Mouse (Mus musculus) liver, embryonic 11.5 days (tissue): ENCODE data around the gene Tnfsf9. TPM values are rescaled to one million over a fixed set of nuclear protein-coding genes. Genes with fewer than 3 reads are reported as not detected.

Source experiments
- ATAC-seq: fragments of 200-750 bp; cut with Nextera tagmentation; replicated peaks from 2 replicates; pipeline ENCODE4 v1.8.0; 2017; ENCODE audit warnings: moderate number of reproducible peaks, mild to moderate bottlenecking, moderate TSS enrichment, moderate library complexity; ENCODE audit not compliant: low FRiP score
- DNase-seq: peaks from one replicate; pipeline ENCODE4 v3.0.0-alpha.2; 2017; ENCODE audit warnings: low spot score
- H3K27ac ChIP-seq: fragments of 300-500 bp; sonication (generic); 2 replicates; pipeline ENCODE4 v1.5.1; 2014; ENCODE audit warnings: mild to moderate bottlenecking, low read depth, low read length, control low read depth
- H3K27me3 ChIP-seq: fragments of 300-500 bp; sonication (generic); replicated peaks from 2 replicates; pipeline ENCODE4 v1.6.1; 2014; ENCODE audit warnings: low read length, mixed read lengths; ENCODE audit not compliant: control insufficient read depth, insufficient read depth
- H3K36me3 ChIP-seq: fragments of 300-500 bp; sonication (generic); 2 replicates; pipeline ENCODE4 v1.6.1; 2014; ENCODE audit warnings: mild to moderate bottlenecking, low read length, moderate library complexity, mixed read lengths; ENCODE audit not compliant: control insufficient read depth, insufficient read depth
- H3K4me1 ChIP-seq: fragments of 300-500 bp; sonication (generic); replicated peaks from 2 replicates; pipeline ENCODE4 v1.6.1; 2014; ENCODE audit warnings: low read length, mixed read lengths; ENCODE audit not compliant: control insufficient read depth, insufficient read depth
- H3K4me2 ChIP-seq: fragments of 300-500 bp; sonication (generic); 2 replicates; pipeline ENCODE4 v1.6.1; 2014; ENCODE audit warnings: mild to moderate bottlenecking, control low read depth, moderate library complexity
- H3K4me3 ChIP-seq: fragments of 300-500 bp; sonication (generic); 2 replicates; pipeline ENCODE4 v1.5.1; 2014; ENCODE audit warnings: low read depth, low read length, control low read depth
- H3K9ac ChIP-seq: fragments of 300-500 bp; sonication (generic); 2 replicates; pipeline ENCODE4 v1.6.1; 2014; ENCODE audit warnings: low read depth, low read length, control low read depth
- H3K9me3 ChIP-seq: fragments of 300-500 bp; sonication (generic); 2 replicates; pipeline ENCODE4 v1.6.1; 2016; ENCODE audit warnings: low read length, inconsistent platforms, mixed read lengths; ENCODE audit not compliant: control insufficient read depth
- WGBS: fragments of 180-500 bp; shearing (Covaris S2); extraction: QIAGEN DNeasy Blood & Tissue Kit; methylation state at CpG from one replicate; pipeline ENCODE4 v1.1.7; 2014; 5-methylcytosine and 5-hydroxymethylcytosine counted together
- polyA plus RNA-seq: library from polyadenylated mRNA; unstranded; fragments of >200 nt; fragmentation: Nextera tagmentation; extraction: Ambion mirVana; gene quantifications from 2 replicates; pipeline ENCODE4 v1.2.1, GENCODE M21; 2014

The Tnfsf9 gene
- polyA plus RNA-seq, 1 experiment from 2014 or later, result 5.4 TPM

DNA sequence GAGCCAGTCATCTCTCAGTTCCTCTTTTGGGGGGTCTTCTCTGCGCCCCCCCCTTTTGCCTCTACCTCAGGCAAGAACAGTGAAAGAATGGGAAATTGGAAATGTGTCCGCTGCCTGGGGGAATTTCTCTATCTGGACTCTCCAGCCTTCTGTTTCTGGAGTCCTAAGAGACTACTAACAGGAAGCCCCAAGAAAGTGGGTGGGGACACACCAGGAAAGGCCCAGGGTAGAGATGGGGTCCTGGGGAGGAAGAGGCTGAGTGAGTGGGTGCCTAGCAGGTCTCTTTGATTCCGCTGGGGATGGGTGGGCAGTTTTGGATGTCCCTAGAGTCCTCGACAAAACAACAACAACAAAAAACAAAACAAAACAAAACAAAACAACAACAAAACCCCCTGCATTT, 629 bp upstream of the Tnfsf9 start:
- H3K4me3 ChIP-seq, result peak overlapping the region; percentile 62
- ATAC-seq (no peak), DNase-seq (no peak)
- H3K4me2 ChIP-seq, result peak overlapping the region; percentile 91
- peaks cover 5% of the 10 kb centered on the region; the same call in 1 of the 2 replicates for H3K4me1 ChIP-seq
- H3K9me3 ChIP-seq, result no peaks in the 10 kb centered on the region
- H3K9ac ChIP-seq, result no peak overlapping the region
- no peaks in the 10 kb centered on the region for H3K36me3 ChIP-seq
- WGBS, result 30% methylated on average over 4 of the region's 4 CpGs
- H3K27me3 ChIP-seq, result peaks cover 7% of the 10 kb centered on the region; the same call in 1 of the 2 replicates
- no peak overlapping the region for H3K27ac ChIP-seq

- ATAC-seq (no peak), DNase-seq (no peak)
- no peak overlapping the region for H3K27ac ChIP-seq
- H3K4me3 ChIP-seq, result peak overlapping the region; percentile 62
- no peaks in the 10 kb centered on the region for H3K9me3 ChIP-seq
- WGBS, result 15% methylated on average over 9 of the region's 9 CpGs
- H3K36me3 ChIP-seq, result no peaks in the 10 kb centered on the region
- H3K4me1 ChIP-seq, result peaks cover 5% of the 10 kb centered on the region; the same call in 1 of the 2 replicates
- H3K4me2 ChIP-seq, result peak overlapping the region; percentile 91
- peaks cover 7% of the 10 kb centered on the region; the same call in 1 of the 2 replicates for H3K27me3 ChIP-seq
- peak overlapping the region; percentile 31; the same call in 1 of the 2 replicates for H3K9ac ChIP-seq
Observed at GRCm38 (mm10) chr17:57106035-57106368, 877 bp downstream of the Tnfsf9 start.

- DNase-seq (no peak), ATAC-seq (no peak)
- no peak overlapping the region; the same call in 1 of the 2 replicates for H3K4me2 ChIP-seq
- peaks cover 7% of the 10 kb centered on the region; the same call in 1 of the 2 replicates for H3K27me3 ChIP-seq
- H3K9ac ChIP-seq, result no peak overlapping the region
- no peak overlapping the region for H3K4me3 ChIP-seq
- no peaks in the 10 kb centered on the region for H3K9me3 ChIP-seq
- H3K27ac ChIP-seq, result no peak overlapping the region
- H3K4me1 ChIP-seq, result peaks cover 5% of the 10 kb centered on the region; the same call in 1 of the 2 replicates
- 74% methylated on average over 5 of the region's 5 CpGs for WGBS
- no peaks in the 10 kb centered on the region for H3K36me3 ChIP-seq
Observed at GRCm38 (mm10) chr17:57107064-57107463, 1.9 kb downstream of the Tnfsf9 start.

DNA sequence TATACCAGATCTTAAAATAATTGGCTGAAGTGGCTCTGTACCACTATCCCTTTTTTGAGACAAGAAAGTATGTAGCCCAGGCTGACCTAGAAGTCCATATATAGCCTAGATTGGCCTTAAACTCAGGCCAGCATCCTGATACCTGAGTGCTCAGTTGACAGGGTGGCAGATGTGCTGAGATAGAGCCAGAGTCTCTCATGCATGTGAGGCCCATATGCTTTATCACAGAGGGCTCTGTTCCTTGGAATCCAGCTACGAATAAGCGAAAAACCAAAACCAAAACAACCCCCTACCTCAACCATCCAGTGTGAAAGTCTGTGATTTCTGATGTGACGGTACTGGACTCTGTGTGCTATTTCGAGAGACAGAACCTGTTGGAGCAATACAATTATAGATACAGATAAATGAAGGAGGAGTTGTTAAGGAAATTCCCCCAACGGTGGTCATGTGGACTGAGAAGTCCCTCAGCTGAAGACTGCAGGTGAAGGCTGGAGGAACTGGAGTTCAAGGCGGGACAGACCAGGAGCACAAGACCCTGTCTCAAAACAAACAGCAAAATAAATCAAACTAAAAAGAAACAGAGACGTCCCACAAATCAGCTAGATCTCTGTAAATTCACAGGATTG, 3.0 kb downstream of the Tnfsf9 start:
- Histone ChIP-seq H3K9ac (no peak overlapping the region), H3K4me3 (no peak overlapping the region), H3K36me3 (no peaks in the 10 kb centered on the region), H3K4me2 (no peak overlapping the region), H3K27me3 (peaks cover 7% of the 10 kb centered on the region; the same call in 1 of the 2 replicates), H3K4me1 (peaks cover 5% of the 10 kb centered on the region; the same call in 1 of the 2 replicates), H3K27ac (no peak overlapping the region), H3K9me3 (no peaks in the 10 kb centered on the region)
- DNase-seq (no peak), ATAC-seq (no peak)
- 77% methylated on average over 7 of the region's 7 CpGs for WGBS

DNA sequence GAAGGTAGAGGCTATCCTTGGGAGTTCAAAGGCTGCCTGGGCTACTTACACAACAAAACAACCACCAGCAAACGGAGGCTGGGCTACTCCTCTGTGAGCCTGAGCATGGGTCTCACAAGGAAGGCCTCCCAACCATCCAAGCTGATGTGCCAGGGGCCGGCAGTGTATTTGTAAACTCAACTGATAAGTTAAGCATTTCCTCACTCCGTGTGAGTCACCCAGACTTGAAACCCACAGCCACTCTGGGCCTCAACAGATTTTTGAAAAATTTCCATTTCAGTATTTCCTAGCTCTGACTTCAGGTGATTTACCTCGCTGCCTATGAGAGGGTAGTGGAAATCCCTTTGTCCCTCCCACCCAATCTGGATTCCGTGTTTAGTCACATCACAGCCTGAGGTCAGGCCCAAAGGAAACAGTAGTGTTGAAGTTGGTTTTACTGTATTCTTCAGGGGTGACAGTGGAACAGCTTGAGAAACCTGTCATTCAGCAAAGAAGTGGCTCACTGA, 3.6 kb downstream of the Tnfsf9 start:
- Histone ChIP-seq H3K9ac (no peak overlapping the region), H3K27ac (no peak overlapping the region), H3K4me3 (no peak overlapping the region), H3K27me3 (peaks cover 7% of the 10 kb centered on the region; the same call in 1 of the 2 replicates), H3K36me3 (no peaks in the 10 kb centered on the region), H3K4me2 (no peak overlapping the region), H3K4me1 (peaks cover 5% of the 10 kb centered on the region; the same call in 1 of the 2 replicates), H3K9me3 (no peaks in the 10 kb centered on the region)
- WGBS, result 42% methylated on average over 5 of the region's 5 CpGs
- ATAC-seq (no peak), DNase-seq (no peak)

GRCm38 (mm10) chr17:57110005-57110404, 4.9 kb downstream of the Tnfsf9 start:
- WGBS, result 71% methylated on average over 1 of the region's 1 CpGs
- no peaks in the 10 kb centered on the region for H3K36me3 ChIP-seq
- H3K9me3 ChIP-seq, result no peaks in the 10 kb centered on the region
- no peak overlapping the region for H3K9ac ChIP-seq
- H3K4me3 ChIP-seq, result no peak overlapping the region
- ATAC-seq (no peak), DNase-seq (no peak)
- H3K27ac ChIP-seq, result no peak overlapping the region
- H3K27me3 ChIP-seq, result peaks cover 9% of the 10 kb centered on the region; the same call in 1 of the 2 replicates
- no peak overlapping the region for H3K4me2 ChIP-seq
- H3K4me1 ChIP-seq, result peaks cover 5% of the 10 kb centered on the region; the same call in 1 of the 2 replicates

DNA sequence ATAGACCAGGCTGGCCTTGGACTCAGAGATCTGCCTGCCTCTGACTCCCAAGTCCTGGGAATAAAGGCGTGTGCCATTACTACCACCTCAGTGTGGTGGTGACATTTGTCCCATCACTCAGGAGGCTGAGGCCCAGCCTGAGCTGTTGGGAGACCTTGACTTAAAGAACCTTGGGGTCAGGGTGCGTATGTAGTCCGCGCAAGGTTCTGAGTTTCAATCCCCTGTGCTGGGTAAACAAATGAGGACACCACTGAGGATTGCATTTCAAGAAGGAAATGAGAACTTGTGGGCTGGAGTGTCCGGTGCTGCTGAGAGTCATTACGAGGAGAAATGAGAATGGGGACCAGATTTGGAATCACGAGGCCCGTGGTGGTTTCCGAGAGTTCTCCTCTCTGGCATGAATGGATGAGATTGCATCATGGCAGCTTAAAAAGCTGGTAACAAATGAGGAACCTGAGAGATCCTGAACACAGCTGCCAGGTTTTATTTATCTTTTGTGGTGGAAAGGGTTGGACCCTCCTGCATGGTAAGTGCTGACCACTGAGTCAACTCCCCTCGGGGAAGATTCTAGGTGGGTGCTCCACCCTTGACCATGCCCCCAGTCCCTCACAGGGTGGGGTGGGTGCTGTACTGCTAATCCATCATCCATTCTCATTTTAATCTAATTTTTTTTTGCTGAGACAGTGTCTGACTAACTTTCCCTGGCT, 7.8 kb downstream of the Tnfsf9 start:
- no peak for ATAC-seq
- no peak overlapping the region for H3K4me3 ChIP-seq

DNA sequence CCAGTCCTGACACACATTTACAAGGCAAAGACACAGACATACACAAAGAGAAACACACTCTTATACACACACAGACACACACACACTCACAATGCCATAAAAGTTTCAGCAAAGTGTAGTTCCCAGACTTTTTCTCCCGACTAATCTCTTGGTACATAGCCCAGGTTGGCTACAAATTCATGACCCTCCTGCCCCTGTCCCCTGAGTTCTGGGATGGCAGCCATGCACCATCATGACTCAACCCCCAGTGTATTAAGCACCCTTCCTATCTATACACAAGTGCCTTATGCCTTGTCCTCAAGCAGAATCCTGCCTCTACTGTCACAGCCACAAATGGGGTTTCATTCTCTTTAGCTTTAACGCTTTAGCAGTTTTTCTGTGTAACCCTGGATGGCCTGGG, 11.7 kb downstream of the Tnfsf9 start:
- WGBS, result 75% methylated on average over 2 of the region's 2 CpGs

More for the DNA sequence above, 7.8 kb downstream of the Tnfsf9 start:
- no peak overlapping the region for H3K4me2 ChIP-seq
- no peak overlapping the region for H3K9ac ChIP-seq
- H3K27me3 ChIP-seq, result peaks cover 6% of the 10 kb centered on the region; the same call in 1 of the 2 replicates
- no peak overlapping the region for H3K27ac ChIP-seq
- H3K36me3 ChIP-seq, result no peaks in the 10 kb centered on the region
- H3K9me3 ChIP-seq, result no peaks in the 10 kb centered on the region
- WGBS, result 64% methylated on average over 10 of the region's 10 CpGs
- no peaks in the 10 kb centered on the region; the same call in 1 of the 2 replicates for H3K4me1 ChIP-seq
- DNase-seq, result no peak

More for the DNA sequence above, 11.7 kb downstream of the Tnfsf9 start:
- Histone ChIP-seq H3K9me3 (no peaks in the 10 kb centered on the region), H3K27ac (no peak overlapping the region), H3K36me3 (no peaks in the 10 kb centered on the region), H3K4me1 (peaks cover 2% of the 10 kb centered on the region), H3K4me3 (no peak overlapping the region), H3K27me3 (peaks cover 6% of the 10 kb centered on the region; the same call in 1 of the 2 replicates), H3K9ac (no peak overlapping the region), H3K4me2 (no peak overlapping the region)
- ATAC-seq (no peak), DNase-seq (no peak)
